Mouse (Mus musculus) cerebellum, adult 11 months (tissue): ENCODE measurements around the gene Olfr1471.
"Not testable (repeated sequence)": the region's sequence is repeated elsewhere in the genome, so short reads cannot be mapped to it uniquely, and the experiment has no call there.

ENCODE experiments used
- DNase-seq: peaks from one replicate; pipeline ENCODE4 v3.0.0; 2022

Gene Olfr1471

GRCm38 (mm10) chr19:13443109-13443508 is at the start of gene Olfr1471:
TSS of gene Olfr1471 (plus strand) at chr19:13443409.
- DNase-seq = not testable (repeated sequence)

GRCm38 (mm10) chr19:13407549-13407948 is 35.7 kb upstream of the Olfr1471 start, which contains the start of gene Olfr1469:
TSS of gene Olfr1469 (plus strand) at chr19:13407849.
- DNase-seq = no peak

DNA sequence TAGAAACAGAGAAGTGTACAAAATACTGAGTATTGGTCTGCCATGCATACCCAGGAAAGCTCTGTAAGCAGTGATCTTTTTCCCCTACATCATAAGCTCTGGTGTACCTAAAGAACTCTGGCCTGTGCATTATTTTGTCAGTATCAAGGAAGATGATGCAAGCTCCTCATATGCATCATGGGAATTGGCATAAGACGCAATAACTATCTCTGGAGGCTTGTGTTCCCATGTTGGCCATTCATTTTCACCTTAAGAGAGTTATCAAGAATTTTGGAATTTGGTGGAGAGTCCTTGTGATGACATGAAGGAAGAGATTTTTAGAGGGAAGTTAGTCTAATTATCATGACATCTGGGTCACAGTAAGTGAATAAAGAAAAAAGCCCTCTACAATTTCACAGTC is 12.8 kb downstream of the Olfr1471 start, which contains the start of gene Olfr1472:
Olfr1472 (minus strand) TSS at position 101 of the 400 bp plus-strand sequence.
- DNase-seq = no peak

GRCm38 (mm10) chr19:13469265-13469664 is 26.1 kb downstream of the Olfr1471 start, which contains the start of gene Olfr1474:
TSS of gene Olfr1474 (plus strand) at chr19:13469565.
- not testable (repeated sequence) for DNase-seq

- no peak for DNase-seq
Measured at GRCm38 (mm10) chr19:13480096-13480495, 36.9 kb downstream of the Olfr1471 start, which contains the start of gene Olfr1475. TSS of gene Olfr1475 (minus strand) at chr19:13480196.

- DNase-seq = no peak
Measured at GRCm38 (mm10) chr19:13500246-13500645, 57.0 kb downstream of the Olfr1471 start, which contains the start of gene Olfr1477. TSS of gene Olfr1477 (plus strand) at chr19:13500546.
